Mouse (Mus musculus): ENCODE measurements around the gene Cd36. TPM values are rescaled to one million over a fixed set of nuclear protein-coding genes. Genes with fewer than 3 reads are reported as not detected.

Cd36 gene
- polyA plus RNA-seq, 1 experiment, result 0.88 TPM

GRCm38 (mm10) chr5:17863085-17863484, 25.5 kb downstream of the Cd36 start:
- no peak for DNase-seq (ENCODE audit: extremely low spot score in 1 of 2, low spot score in 1 of 2)

- DNase-seq (ENCODE audit: extremely low spot score in 1 of 2, low spot score in 1 of 2), result no peak
Measured at GRCm38 (mm10) chr5:17858399-17858798, 30.2 kb downstream of the Cd36 start.

- no peak for DNase-seq (ENCODE audit: extremely low spot score in 1 of 2, low spot score in 1 of 2)
Measured at GRCm38 (mm10) chr5:17857871-17858270, 30.7 kb downstream of the Cd36 start.

- DNase-seq (ENCODE audit: extremely low spot score in 1 of 2, low spot score in 1 of 2), result no peak
Measured at GRCm38 (mm10) chr5:17857262-17857661, 31.3 kb downstream of the Cd36 start.

- no peak for DNase-seq (ENCODE audit: extremely low spot score in 1 of 2, low spot score in 1 of 2)
Measured at GRCm38 (mm10) chr5:17854127-17854923, 34.3 kb downstream of the Cd36 start.

GRCm38 (mm10) chr5:17850582-17850981, 38.0 kb downstream of the Cd36 start:
- no peak for DNase-seq (ENCODE audit: extremely low spot score in 1 of 2, low spot score in 1 of 2)

GRCm38 (mm10) chr5:17849582-17849981, 39.0 kb downstream of the Cd36 start:
- DNase-seq (ENCODE audit: extremely low spot score in 1 of 2, low spot score in 1 of 2), result no peak

- no peak for DNase-seq (ENCODE audit: extremely low spot score in 1 of 2, low spot score in 1 of 2)
Measured at GRCm38 (mm10) chr5:17848733-17849132, 39.9 kb downstream of the Cd36 start.

- DNase-seq (ENCODE audit: extremely low spot score in 1 of 2, low spot score in 1 of 2), result no peak
Measured at GRCm38 (mm10) chr5:17848267-17848666, 40.3 kb downstream of the Cd36 start.

- no peak for DNase-seq (ENCODE audit: extremely low spot score in 1 of 2, low spot score in 1 of 2)
Measured at GRCm38 (mm10) chr5:17843921-17844320, 44.7 kb downstream of the Cd36 start.

- DNase-seq (ENCODE audit: extremely low spot score in 1 of 2, low spot score in 1 of 2), result no peak
Measured at GRCm38 (mm10) chr5:17843316-17843715, 45.3 kb downstream of the Cd36 start.

- no peak for DNase-seq (ENCODE audit: extremely low spot score in 1 of 2, low spot score in 1 of 2)
Measured at GRCm38 (mm10) chr5:17842111-17842729, 46.4 kb downstream of the Cd36 start.

GRCm38 (mm10) chr5:17839549-17839948, 49.1 kb downstream of the Cd36 start:
- no peak for DNase-seq (ENCODE audit: extremely low spot score in 1 of 2, low spot score in 1 of 2)

GRCm38 (mm10) chr5:17836408-17836807, 52.2 kb downstream of the Cd36 start:
- DNase-seq (ENCODE audit: extremely low spot score in 1 of 2, low spot score in 1 of 2), result no peak

GRCm38 (mm10) chr5:17835302-17836097, 53.1 kb downstream of the Cd36 start:
- DNase-seq (ENCODE audit: extremely low spot score in 1 of 2, low spot score in 1 of 2), result no peak

- DNase-seq (ENCODE audit: extremely low spot score in 1 of 2, low spot score in 1 of 2), result no peak
Measured at GRCm38 (mm10) chr5:17833797-17834196, 54.8 kb downstream of the Cd36 start.

GRCm38 (mm10) chr5:17830536-17830935, 58.1 kb downstream of the Cd36 start:
- no peak for DNase-seq (ENCODE audit: extremely low spot score in 1 of 2, low spot score in 1 of 2)

- DNase-seq (ENCODE audit: extremely low spot score in 1 of 2, low spot score in 1 of 2), result no peak
Measured at GRCm38 (mm10) chr5:17828713-17829544, 59.7 kb downstream of the Cd36 start.

GRCm38 (mm10) chr5:17821395-17821794, 67.2 kb downstream of the Cd36 start:
- DNase-seq (ENCODE audit: extremely low spot score in 1 of 2, low spot score in 1 of 2), result no peak

GRCm38 (mm10) chr5:17820239-17820999, 68.2 kb downstream of the Cd36 start:
- no peak for DNase-seq (ENCODE audit: extremely low spot score in 1 of 2, low spot score in 1 of 2)

Data from frontal cortex, adult 2 months (tissue).